Mouse (Mus musculus): ENCODE measurements around the gene Catsperz.
"Not testable (repeated sequence)": the region's sequence is repeated elsewhere in the genome, so short reads cannot be mapped to it uniquely, and the experiment has no call there.

Catsperz gene

GRCm38 (mm10) chr19:6924461-6925306 is 496 bp downstream of the Catsperz start:
- no peak for DNase-seq (ENCODE audit: low read depth, low spot score)

DNA sequence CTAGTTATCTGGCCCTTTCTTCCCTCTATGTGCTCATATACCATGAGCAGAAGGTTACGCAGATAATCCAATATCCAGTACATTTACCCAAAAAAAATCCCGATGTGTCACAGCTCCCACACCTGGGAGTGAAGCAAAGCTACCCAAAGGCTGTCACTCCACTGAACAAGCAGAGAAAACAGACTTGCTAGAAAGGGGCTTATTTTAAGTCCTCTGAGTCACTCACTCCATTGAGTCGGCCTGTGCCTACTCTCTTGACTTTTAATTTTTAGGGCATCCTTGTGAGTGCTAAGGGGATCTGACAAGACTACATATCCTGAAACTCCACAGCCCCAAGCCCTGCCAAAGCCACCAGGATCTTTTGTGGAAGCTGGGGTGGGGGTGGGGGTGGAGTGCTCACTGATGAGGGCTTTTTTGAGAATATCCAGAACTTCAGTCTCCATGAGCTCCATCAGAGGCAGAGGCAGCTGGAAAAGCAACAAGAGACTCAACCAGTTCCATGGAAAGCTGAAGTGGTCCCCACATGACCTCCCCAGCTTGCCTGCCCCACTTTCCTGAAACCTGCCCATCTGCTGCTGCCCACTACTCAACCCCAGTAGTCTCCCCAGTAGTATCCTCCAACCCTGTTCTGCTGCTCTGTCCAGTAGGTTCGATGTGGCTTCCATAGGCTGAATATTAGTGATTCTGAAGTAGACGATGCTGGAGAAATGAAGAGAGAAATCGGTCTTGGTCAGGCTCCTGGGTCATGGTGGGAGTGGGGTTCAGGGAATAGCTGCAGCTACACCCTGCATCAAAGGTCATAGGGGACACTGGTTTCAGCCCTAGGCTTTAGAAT is 2.1 kb downstream of the Catsperz start:
- no peak for DNase-seq (ENCODE audit: low read depth, low spot score)

- peak; percentile 99 for DNase-seq (ENCODE audit: low read depth, low spot score)
Observed at GRCm38 (mm10) chr19:6921647-6922567, 3.3 kb downstream of the Catsperz start, which contains the start of gene Esrra. Gene Esrra (minus strand): TSS chr19:6921813.

DNA sequence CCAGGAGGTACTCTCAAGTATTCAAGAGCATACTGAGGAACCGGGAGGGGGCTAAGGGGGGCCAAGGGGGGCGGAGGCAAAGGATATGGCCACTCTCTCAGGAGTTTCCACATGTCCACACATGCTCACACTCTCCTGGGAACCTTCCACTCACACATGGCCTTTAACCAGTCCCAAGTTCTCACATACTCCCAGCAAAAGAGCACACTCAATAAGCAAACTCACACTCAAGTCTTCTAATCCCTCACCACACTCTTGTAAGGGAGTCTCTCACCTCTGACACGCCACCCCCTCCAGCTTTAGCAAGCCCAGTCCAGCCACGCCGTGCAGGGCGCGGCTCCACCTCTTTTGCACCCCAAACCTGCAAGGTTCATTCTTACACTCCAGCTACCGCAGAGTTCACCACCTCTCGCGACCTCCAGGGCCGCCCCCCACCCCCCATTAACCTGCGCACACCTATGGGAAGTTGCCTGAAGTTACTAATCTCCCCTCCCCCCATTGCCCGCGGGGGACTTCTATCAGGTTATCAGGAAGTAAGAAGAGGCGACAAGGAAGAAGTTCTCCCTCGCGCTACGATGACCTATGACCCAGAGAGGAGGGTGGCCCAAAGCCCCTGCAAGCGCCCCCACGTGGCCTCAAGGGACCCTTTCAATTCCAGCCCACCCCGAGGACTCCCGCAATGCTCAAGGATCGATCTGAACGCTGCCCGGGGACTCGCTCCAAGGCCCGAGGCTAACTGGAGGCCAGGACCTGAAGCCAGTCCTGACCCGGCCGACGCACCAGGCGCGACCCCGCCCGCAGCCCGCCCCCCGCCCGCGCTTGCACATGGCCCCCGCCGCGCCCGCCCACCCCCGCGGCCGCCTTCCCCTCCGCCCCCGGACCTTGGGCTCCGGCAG is 4.2 kb downstream of the Catsperz start:
- no peak for DNase-seq (ENCODE audit: low read depth, low spot score)

GRCm38 (mm10) chr19:6919876-6920740 is 5.1 kb downstream of the Catsperz start:
- DNase-seq (ENCODE audit: low read depth, low spot score), result no peak

DNA sequence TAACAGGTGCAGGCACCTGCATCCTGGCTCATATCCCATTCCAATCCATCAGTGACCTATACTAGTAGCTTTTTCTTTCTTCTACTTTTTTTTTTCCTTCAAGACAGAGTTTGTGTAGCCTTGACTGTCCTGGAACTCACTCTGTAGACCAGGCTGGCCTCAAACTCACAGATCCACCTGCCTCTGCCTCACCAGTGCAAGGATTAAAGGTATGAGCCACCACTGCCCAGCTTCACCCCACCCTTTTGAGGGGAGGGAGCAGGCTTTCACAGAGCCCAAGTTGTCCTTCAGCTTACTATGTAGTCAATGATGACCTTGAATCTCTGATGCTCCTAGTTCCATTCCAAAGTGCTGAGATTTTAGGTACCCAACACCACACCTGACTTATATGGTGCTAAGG is 5.7 kb downstream of the Catsperz start:
- no peak for DNase-seq (ENCODE audit: low read depth, low spot score)

DNA sequence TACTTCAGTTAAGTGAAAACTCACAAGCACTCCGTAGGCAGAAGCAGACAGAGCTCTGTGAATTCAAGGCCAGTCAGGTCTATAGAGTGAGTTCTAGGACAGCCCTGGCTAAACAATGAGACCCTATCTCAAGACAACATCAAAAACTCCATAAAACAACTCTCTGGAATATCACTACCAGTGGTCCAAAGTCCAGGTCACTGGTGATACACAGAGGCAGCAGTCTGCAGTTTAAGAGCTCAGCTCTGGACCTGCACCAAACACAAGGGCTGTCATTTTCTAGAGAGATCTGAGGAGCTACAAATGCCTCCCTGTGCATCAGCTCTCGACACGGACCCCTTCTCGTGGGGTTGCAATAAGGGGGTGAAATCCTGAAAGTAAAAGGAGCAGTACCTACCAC is 6.9 kb downstream of the Catsperz start:
- DNase-seq (ENCODE audit: low read depth, low spot score), result no peak

DNA sequence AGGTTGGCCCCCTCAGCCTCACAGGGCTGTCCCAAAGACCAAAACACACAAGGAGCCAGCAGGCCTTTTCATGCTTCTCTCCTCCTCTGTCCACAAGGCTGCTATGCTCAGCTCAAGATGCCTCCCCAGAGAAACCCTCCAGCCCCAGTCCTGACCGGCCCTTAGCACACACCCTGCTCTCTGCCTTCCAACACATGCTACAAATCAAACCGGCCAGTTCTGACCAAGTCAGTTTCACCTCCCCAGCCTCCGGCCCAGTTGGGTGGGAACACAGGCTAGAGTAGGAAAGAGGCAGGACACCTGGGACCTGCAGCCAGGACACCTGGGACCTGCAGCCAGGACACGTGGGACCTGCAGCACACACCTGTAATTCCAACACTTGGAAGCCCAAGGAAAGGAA is 8.7 kb downstream of the Catsperz start:
- DNase-seq (ENCODE audit: low read depth, low spot score), result no peak

DNA sequence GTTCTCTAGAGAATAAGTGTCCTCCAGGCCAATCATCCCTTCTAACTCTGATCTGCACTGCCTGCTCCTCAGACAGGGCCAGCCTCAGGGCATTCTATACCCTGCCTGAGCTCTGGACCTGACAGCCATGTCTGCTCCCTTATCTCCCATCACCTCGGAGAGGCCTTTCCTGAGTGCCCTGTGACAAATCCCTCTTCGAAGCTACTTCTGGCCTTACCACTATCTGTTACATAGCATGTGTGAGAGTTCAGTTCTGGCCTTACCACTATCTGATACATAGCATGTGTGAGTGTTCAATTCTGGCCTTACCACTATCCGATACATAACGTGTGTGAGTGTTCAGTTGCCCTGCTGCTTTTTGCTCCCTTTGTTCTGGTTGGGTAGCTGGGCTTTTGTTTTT is 9.9 kb downstream of the Catsperz start:
- DNase-seq (ENCODE audit: low read depth, low spot score), result no peak

- no peak for DNase-seq (ENCODE audit: low read depth, low spot score)
Observed at GRCm38 (mm10) chr19:6914540-6914939, 10.6 kb downstream of the Catsperz start.

DNA sequence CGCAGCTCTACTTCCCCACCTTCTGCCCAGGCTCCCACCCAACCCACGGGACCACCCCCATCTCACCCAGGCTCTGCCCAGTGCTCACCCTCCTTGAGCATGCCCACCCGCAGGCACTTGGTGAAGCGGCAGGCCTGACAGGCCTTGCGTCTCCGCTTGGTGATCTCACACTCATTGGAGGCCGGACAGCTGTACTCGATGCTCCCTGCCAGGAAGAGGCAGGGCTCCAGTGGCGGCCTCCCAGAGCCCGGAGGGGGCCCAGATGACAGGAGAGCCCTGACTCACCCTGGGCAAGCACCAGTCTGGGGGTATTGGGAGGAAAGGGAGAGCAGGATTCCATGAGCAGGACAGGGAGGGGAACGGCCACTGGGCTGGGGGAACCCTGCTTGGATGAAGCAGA is 11.2 kb downstream of the Catsperz start:
- DNase-seq (ENCODE audit: low read depth, low spot score), result no peak

GRCm38 (mm10) chr19:6913036-6913435 is 12.1 kb downstream of the Catsperz start:
- DNase-seq (ENCODE audit: low read depth, low spot score), result no peak

DNA sequence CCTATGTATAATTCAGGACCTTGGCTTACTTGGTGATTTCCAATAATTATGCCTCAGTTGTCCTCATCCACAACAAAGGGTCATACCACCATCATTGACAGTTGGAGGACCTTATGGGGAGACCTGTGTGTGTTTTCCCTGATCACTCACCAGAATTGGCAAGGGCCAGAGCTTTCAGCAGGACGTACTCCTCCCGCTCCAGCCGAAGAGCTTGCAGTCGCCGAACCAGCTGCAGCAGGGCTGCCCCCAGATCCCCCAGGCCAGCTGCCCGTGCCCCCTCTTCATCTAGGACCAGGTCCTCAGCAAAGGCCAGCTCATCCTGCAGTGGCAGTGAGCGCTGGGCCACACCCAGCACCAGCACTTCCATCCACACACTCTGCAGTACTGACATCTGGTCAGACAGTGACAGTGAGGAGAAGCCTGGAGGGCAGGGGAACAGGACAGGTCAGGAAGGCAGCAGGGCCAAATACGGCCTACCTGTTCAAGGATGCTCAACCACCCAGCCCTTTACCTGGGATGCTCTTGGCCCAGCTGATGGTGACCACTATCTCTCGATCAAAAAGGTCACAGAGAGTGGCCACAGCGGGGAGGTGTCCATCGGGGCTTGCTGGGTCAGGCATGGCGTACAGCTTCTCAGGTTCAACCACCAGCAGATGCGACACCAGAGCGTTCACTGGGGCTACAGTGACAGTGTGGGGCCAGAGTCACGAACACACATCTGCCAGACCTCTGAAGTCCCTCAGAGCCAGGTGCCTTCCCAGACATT is 12.8 kb downstream of the Catsperz start:
- no peak for DNase-seq (ENCODE audit: low read depth, low spot score)

GRCm38 (mm10) chr19:6911101-6912074 is 13.8 kb downstream of the Catsperz start:
- DNase-seq (ENCODE audit: low read depth, low spot score), result no peak

DNA sequence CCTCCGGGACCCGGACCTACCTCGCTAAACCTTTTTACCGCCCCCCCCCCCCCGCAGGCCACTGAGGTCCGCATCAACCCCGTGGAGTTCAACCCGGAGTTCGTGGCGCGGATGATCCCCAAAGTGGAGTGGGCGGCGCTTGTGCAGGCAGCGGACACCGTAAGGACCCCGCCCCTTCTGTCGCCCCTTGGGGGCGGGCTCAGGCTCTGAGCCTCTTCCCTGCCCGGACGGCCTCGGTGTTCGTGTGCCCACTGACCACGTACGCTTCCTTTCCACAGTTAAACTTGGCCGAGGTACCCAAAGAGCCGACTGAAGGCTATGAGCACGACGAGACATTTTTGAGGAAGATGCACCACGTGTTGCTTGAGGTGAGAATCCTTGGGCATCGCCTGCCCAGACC is 14.9 kb downstream of the Catsperz start:
- DNase-seq (ENCODE audit: low read depth, low spot score), result not testable (repeated sequence)

GRCm38 (mm10) chr19:6909507-6910289 is 15.5 kb downstream of the Catsperz start, which contains the start of the genes Trmt112 and Prdx5:
Gene Trmt112 (plus strand): TSS chr19:6909698.
Gene Prdx5 (minus strand): TSS chr19:6910106.
- DNase-seq (ENCODE audit: low read depth, low spot score), result peak; percentile 56

DNA sequence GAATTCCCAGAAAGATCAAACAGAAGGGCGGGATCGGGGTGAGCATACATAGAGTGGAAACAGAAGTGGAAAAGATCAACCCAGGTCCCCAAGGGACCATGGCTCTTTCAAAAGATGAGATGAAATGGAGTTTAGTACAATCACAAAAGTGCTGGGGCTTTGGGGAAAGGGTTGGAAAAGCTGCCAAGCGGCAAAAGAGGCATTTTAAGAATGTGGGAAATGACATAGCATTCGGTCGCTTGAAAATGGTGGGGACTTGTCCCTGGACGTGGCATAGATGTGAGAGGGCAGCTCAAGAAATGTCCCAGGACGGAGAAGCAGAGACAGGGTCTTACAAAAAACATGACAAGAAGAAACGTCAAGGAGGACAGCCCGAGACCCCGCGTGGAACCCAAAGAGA is 16.2 kb downstream of the Catsperz start:
- no peak for DNase-seq (ENCODE audit: low read depth, low spot score)
